Mouse (Mus musculus) adipose tissue, adult 10 weeks (tissue): ENCODE results near the gene Cstf2t. TPM values are rescaled to one million over a fixed set of nuclear protein-coding genes. Genes with fewer than 3 reads are reported as not detected.

Source experiments
- polyA plus RNA-seq: library from polyadenylated mRNA; stranded (reverse); fragments of 350-450 nt; fragmentation: Illumina TruSeq; extraction: RNeasy Lipid Tissue Mini Kit (QIAGEN cat#74804); gene quantifications from one replicate; pipeline ENCODE4 v1.2.3, GENCODE M21; 2014; ENCODE audit warnings: low read depth, low replicate concordance

Gene Cstf2t
- 17.5 TPM for polyA plus RNA-seq

DNA sequence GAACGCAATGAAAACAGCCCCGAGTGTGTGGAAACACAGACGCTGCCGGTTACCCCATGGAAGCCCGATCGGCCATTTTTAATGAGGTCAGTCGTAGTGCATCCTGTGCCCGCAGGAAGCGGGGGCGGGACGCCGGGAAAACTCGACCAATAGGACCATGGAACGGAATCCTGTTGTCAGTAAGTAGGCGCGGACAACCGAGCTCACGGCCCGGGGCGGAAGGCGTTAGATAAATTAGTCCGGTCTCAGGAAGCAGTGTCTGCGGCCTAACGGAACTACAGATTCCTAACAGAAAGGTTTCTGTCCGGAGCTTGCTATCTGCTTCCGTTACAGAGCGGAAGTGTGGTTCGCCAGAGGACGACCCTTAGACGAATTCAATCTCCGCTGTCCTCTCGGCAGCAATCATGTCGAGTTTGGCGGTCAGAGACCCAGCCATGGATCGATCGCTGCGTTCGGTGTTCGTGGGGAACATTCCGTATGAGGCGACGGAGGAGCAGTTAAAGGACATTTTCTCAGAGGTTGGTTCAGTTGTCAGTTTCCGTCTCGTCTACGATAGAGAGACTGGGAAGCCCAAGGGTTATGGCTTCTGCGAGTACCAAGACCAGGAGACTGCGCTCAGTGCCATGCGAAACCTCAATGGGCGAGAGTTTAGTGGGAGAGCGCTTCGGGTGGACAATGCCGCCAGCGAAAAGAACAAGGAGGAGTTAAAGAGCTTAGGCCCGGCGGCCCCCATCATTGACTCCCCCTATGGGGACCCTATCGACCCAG, at the start of gene Cstf2t:
Gene Cstf2t (plus strand): TSS at position 176 of the 768 bp plus-strand sequence.

